Mouse (Mus musculus): ENCODE results near the gene Ttll12.

GRCm38 (mm10) chr15:83539905-83540304 lies 55.1 kb downstream of the Ttll12 start:
- TF ChIP-seq EP300 (IDR thresholded peaks at IDR 0.05; ENCODE audit: low read depth) (no peak), CTCF (IDR thresholded peaks at IDR 0.05; ENCODE audit: low read depth) (no peak)

Data from liver, embryonic 14.5 days (tissue).